Mouse (Mus musculus) forebrain, postnatal 0 days (tissue): Measurements from ENCODE around the gene Pabpc1l. TPM values are rescaled to one million over a fixed set of nuclear protein-coding genes. Genes with fewer than 3 reads are reported as not detected.
"Not testable (repeated sequence)": the region's sequence is repeated elsewhere in the genome, so short reads cannot be mapped to it uniquely, and the experiment has no call there.

Experiments used
- ATAC-seq: fragments of 200-750 bp; cut with Nextera tagmentation; 2 replicates; pipeline ENCODE4 v1.8.0; 2017; ENCODE audit warnings: mild to moderate bottlenecking, moderate library complexity
- DNase-seq: peaks from one replicate; pipeline ENCODE4 v3.0.0-alpha.2; 2015
- H3K27ac ChIP-seq: fragments of 300-500 bp; sonication (generic); 2 replicates; pipeline ENCODE4 v1.5.1; 2014; ENCODE audit warnings: low read depth, mild to moderate bottlenecking, antibody characterized with exemption, low read length, moderate library complexity, mixed read lengths
- H3K27me3 ChIP-seq: fragments of 300-500 bp; sonication (generic); 2 replicates; pipeline ENCODE4 v1.6.1; 2014; ENCODE audit warnings: mild to moderate bottlenecking, low read length, mixed read lengths; ENCODE audit not compliant: insufficient read depth
- H3K36me3 ChIP-seq: fragments of 300-500 bp; sonication (generic); 2 replicates; pipeline ENCODE4 v1.6.1; 2014; ENCODE audit warnings: mild to moderate bottlenecking, moderate library complexity; ENCODE audit not compliant: insufficient read depth
- H3K4me1 ChIP-seq: fragments of 300-500 bp; sonication (generic); 2 replicates; pipeline ENCODE4 v1.6.1; 2014; ENCODE audit warnings: antibody characterized with exemption; ENCODE audit not compliant: insufficient read depth
- H3K4me2 ChIP-seq: fragments of 300-500 bp; sonication (generic); 2 replicates; pipeline ENCODE4 v1.6.1; 2014; ENCODE audit warnings: low read depth, mild to moderate bottlenecking, moderate library complexity
- H3K4me3 ChIP-seq: fragments of 300-500 bp; sonication (generic); 2 replicates; pipeline ENCODE4 v1.5.1; 2014; ENCODE audit warnings: low read depth, low read length, mixed read lengths
- H3K9ac ChIP-seq: fragments of 300-500 bp; sonication (generic); 2 replicates; pipeline ENCODE4 v1.6.1; 2014; ENCODE audit warnings: mild to moderate bottlenecking
- H3K9me3 ChIP-seq: fragments of 300-500 bp; sonication (generic); 2 replicates; pipeline ENCODE4 v1.6.1; 2016; ENCODE audit warnings: low read length
- CTCF ChIP-seq: sonication (generic); IDR thresholded peaks from 2 replicates; pipeline ENCODE4 v1.5.1; 2016; ENCODE audit warnings: antibody characterized with exemption, control low read depth, low read depth
- WGBS: fragments of 180-500 bp; shearing (Covaris S2); extraction: QIAGEN DNeasy Blood & Tissue Kit; methylation state at CpG from one replicate; pipeline ENCODE4 v1.1.7; 2014; 5-methylcytosine and 5-hydroxymethylcytosine counted together
- polyA plus RNA-seq: library from polyadenylated mRNA; unstranded; fragments of >200 nt; fragmentation: Nextera tagmentation; extraction: Ambion mirVana; gene quantifications from 2 replicates; pipeline ENCODE4 v1.2.1, GENCODE M21; 2015
- total RNA-seq: library from RNA; depleted of rRNA; stranded (reverse); fragments of >200 nt; gene quantifications from 2 replicates; pipeline ENCODE4 v1.2.3, GENCODE M21; 2014

Gene Pabpc1l
- total and polyA plus RNA-seq, 2 experiments from 2014 or later = 0.71 to 2.6 TPM

DNA sequence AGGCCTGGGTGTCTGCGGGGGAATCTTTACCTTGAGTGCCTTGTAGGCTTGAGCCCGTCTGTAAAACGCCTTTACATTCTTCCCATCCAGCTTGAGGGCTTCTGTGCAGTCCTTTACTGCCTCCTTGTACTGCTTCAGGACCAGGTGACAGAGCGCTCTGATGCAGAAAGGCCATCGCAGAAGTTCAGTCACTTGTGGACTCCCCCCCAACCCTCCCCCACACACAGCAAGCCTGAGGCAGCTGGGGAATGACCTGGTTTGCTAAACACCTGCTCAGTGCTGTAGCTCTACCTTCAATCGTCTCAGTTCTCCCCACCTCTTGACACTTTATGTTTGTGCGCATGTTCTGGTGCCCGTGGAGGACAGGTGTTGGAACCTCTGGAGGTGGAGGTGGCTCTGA is 29.4 kb downstream of the Pabpc1l start:
- no peak for TF ChIP-seq CTCF
- Histone ChIP-seq H3K4me1 (no peaks in the 10 kb centered on the region), H3K9me3 (no peaks in the 10 kb centered on the region), H3K4me3 (no peak overlapping the region), H3K27me3 (no peaks in the 10 kb centered on the region), H3K27ac (no peak overlapping the region), H3K36me3 (peaks cover 73% of the 10 kb centered on the region), H3K9ac (no peak overlapping the region), H3K4me2 (no peak overlapping the region)
- DNase-seq = no peak
- ATAC-seq = no peak
- 93% methylated on average over 8 of the region's 8 CpGs for WGBS

DNA sequence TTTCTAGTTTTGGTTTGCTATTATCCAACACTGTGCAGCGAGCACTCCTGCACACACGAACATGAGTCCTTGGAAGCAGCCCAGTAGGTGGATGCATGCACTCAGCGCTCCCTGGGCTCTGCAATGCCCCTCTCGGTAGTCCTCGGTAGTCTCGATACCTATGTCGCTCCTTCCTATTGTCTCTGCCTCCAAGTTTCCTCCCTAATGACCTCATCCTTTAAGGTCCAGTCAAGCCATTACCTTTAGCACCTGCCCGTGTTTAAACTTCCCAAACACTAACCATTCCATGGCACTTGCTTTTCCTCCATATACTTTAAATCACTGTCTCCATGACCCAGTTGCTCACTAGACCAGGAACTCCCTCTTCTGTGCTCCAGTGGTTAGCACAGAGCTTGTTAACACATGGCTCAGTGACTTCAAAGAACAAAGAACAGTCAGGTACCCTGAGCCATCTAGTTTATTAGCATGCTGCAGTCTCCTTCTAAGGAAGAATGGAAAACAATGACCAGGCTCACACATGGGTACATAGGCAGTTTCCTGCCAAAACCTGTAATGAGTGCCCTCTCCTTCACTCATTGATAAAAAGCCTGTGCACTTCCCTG is 34.5 kb downstream of the Pabpc1l start:
- Histone ChIP-seq H3K4me2 (no peak overlapping the region), H3K27me3 (no peaks in the 10 kb centered on the region), H3K9me3 (no peaks in the 10 kb centered on the region), H3K27ac (no peak overlapping the region), H3K4me3 (no peak overlapping the region), H3K4me1 (no peaks in the 10 kb centered on the region), H3K36me3 (peaks cover 76% of the 10 kb centered on the region), H3K9ac (no peak overlapping the region)
- DNase-seq = no peak
- WGBS = 94% methylated on average over 8 of the region's 8 CpGs
- TF ChIP-seq CTCF = no peak
- no peak for ATAC-seq

DNA sequence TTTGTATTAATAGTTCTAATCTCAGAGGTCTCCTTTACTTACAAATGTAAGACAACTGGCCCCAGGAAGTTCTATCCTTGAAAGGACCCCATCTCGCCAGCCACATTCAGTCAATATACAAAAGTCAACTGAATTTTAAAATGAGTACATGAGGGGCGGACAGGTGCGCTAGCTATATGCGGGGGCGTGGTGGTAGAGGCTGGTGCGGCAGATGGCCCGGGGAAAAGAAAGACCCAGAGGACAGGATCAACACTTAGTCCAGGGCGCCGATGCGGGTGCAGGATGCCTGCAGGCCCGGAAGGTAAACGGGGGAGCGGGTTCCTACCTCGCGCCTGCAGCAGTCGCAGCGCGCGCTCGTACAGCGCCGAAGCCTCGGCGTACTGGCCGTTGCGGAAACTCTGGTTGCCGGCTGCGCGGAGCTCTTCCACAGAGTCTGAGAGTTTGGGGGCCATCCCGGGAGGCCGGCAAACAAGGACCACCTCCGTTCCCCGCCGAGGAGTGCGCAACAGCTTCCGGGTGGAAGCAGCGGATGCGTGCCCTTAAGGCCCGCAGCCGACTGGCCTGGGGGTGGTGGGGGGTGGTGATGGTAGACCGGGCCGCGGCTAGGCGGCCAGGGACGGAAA is 45.0 kb downstream of the Pabpc1l start, which contains the start of gene Stk4:
Gene Stk4, plus strand, starts transcription at position 181 of the 623 bp plus-strand sequence.
- Histone ChIP-seq H3K9me3 (no peaks in the 10 kb centered on the region), H3K4me3 (peak within 1 kb of the TSS; percentile 87), H3K36me3 (peaks cover under 1% of the 10 kb centered on the region), H3K4me2 (peak within 1 kb of the TSS; percentile 75), H3K27me3 (no peaks in the 10 kb centered on the region), H3K9ac (peak within 1 kb of the TSS; percentile 88), H3K27ac (peak within 1 kb of the TSS; percentile 87), H3K4me1 (peaks cover 12% of the 10 kb centered on the region)
- DNase-seq (peak; percentile 66), ATAC-seq (peak; percentile 53)
- under 1% methylated on average over 44 of the region's 45 CpGs for WGBS
- no peak for TF ChIP-seq CTCF

DNA sequence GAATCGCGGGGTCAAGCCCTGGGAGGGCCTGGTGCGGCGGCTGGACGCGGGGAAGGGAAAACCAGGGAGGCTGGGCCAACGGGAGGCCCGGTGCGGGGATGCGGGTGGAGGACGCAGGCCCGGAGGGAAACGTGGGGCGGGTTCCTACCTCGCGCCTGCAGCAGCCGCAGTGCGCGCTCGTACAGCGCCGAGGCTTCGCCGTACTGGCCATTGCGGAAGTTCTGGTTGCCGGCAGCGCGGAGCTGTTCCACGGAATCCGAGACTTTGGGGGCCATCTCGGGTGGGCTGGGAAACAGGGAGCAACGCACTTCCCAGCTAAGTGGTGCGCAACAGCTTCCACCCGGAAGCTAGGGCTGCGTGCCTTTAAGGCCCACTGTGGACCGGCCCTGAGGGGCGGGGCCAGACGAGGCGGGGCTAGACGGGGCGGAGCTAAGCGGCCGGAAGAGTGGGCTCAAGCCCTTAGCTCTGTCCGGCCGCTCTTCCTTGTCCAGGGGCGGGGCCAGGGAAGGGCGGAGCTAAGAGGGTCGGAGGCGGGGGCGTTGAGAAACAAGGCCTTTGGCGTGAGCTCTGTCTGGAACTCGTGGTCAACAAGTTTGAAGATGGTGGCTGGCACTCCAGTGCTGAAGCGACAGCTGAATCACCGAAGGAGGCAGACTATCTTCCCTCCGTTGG is 45.7 kb downstream of the Pabpc1l start, which contains the start of gene Tomm34:
Gene Tomm34, minus strand, starts transcription at position 405 of the 672 bp plus-strand sequence.
- no peak; the same call in 1 of the 2 replicates for TF ChIP-seq CTCF
- ATAC-seq (peak; percentile 89), DNase-seq (peak; percentile 90)
- Histone ChIP-seq H3K9me3 (no peaks in the 10 kb centered on the region), H3K36me3 (no peaks in the 10 kb centered on the region; the same call in 1 of the 2 replicates), H3K4me3 (peak within 1 kb of the TSS; percentile 87), H3K4me1 (peaks cover 15% of the 10 kb centered on the region), H3K4me2 (peak within 1 kb of the TSS; percentile 75), H3K9ac (peak within 1 kb of the TSS; percentile 88), H3K27ac (peak within 1 kb of the TSS; percentile 87), H3K27me3 (no peaks in the 10 kb centered on the region)
- WGBS = under 1% methylated on average over 55 of the region's 55 CpGs

DNA sequence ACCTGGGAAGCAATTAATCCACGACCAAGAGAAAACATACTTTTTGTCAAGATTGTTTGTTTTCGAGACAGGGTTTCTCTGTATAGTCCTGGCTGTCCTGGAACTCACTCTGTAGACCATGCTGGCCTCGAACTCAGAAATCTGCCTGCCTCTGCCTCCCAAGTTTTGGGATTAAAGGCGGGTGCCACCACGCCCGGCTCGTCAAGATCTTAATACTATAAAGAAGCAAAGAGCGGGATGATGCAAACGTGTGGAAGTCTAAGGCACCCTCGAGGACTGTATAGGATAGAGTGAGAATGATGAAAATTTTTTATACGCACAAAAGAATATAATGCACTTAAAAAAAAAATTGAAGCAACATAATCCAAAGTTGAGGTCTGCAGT is 46.2 kb downstream of the Pabpc1l start:
- peak overlapping the region; percentile 88; the same call in 1 of the 2 replicates for H3K9ac ChIP-seq
- ATAC-seq = not testable (repeated sequence)

DNA sequence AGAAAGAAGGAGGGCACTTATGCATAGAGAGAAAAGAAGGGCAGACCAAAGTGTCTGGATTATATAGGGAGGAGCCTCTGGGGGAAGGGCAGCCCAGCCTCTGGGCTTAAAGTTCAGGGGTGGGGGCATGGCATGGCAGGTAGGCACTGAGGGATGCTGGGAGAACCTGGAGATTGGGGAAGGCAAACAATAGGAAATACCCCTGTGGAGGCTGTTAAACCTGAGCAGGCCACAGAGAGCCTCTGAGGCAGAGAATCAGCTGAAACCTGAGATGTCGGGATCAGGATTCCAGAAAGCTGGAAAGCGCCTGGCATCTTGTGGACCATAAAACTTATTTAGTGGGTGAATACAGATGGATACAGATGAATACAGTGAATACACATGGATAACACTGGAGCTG is 46.9 kb downstream of the Pabpc1l start:
- WGBS = 78% methylated on average over 2 of the region's 2 CpGs
- no peak overlapping the region for H3K9ac ChIP-seq

More for the DNA sequence above, 46.2 kb downstream of the Pabpc1l start:
- not testable (repeated sequence) for H3K27me3 ChIP-seq, H3K9me3 ChIP-seq, H3K36me3 ChIP-seq, DNase-seq
- Histone ChIP-seq H3K4me3 (peak overlapping the region; percentile 87), H3K4me2 (peak overlapping the region; percentile 75), H3K4me1 (peaks cover 15% of the 10 kb centered on the region), H3K27ac (peak overlapping the region; percentile 87)
- WGBS = 74% methylated on average over 11 of the region's 11 CpGs

DNA sequence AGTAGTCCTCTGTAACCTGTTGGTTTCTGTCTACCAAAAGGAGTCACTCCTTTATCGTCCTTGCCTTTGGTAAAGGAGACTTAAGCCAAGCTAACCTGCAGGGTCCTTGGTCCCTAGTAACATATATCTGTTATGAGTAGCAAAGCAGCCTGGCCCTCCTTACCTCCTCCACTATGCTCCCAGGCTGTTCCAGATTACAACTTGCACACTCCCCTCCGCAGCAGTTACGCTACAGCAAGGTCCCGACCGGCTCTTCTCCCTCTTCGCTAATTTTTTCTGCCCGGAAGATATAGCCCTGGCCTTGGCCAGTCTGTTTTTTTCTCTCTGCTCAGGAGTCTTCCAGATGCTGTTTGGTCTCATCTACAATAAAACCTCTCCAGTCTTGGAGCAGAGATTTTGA is 47.9 kb downstream of the Pabpc1l start:
- ATAC-seq (no peak), DNase-seq (no peak)
- Histone ChIP-seq H3K36me3 (no peaks in the 10 kb centered on the region), H3K27ac (no peak overlapping the region), H3K4me3 (no peak overlapping the region), H3K9me3 (no peaks in the 10 kb centered on the region), H3K4me1 (peaks cover 15% of the 10 kb centered on the region), H3K27me3 (no peaks in the 10 kb centered on the region), H3K9ac (no peak overlapping the region), H3K4me2 (no peak overlapping the region)
- WGBS = 85% methylated on average over 7 of the region's 7 CpGs
- no peak for TF ChIP-seq CTCF

More for the DNA sequence above, 46.9 kb downstream of the Pabpc1l start:
- no peaks in the 10 kb centered on the region for H3K9me3 ChIP-seq
- H3K4me3 ChIP-seq = no peak overlapping the region
- no peak overlapping the region for H3K4me2 ChIP-seq
- no peak overlapping the region for H3K27ac ChIP-seq
- TF ChIP-seq CTCF = no peak
- peaks cover 15% of the 10 kb centered on the region for H3K4me1 ChIP-seq
- ATAC-seq (no peak), DNase-seq (no peak)
- no peaks in the 10 kb centered on the region for H3K36me3 ChIP-seq
- H3K27me3 ChIP-seq = no peaks in the 10 kb centered on the region
